Comparison of ENCODE assay signal across 13 mouse cellular contexts in genomic region chr4:62347605-62348328, GRCm38 (mm10). TPM values are rescaled to one million over a fixed set of nuclear protein-coding genes. Genes with fewer than 3 reads are reported as not detected.
DNase-seq lines count a peak whose midpoint lies in the region; ATAC-seq lines count a peak whose summit lies in the region.
"Had no signal": no experiment of that assay in that cellular context is flagged by ENCODE, and none has a peak within 500 bp of the region (broad histone marks: within the 10 kb centered on the region; RNA-seq: fewer than 3 reads in every experiment).

No protein-coding gene starts in this region.

- ATAC-seq in frontal cortex, adult (ENCODE audit: low TSS enrichment), result peak; percentile 71
- peak; percentile 65 for ATAC-seq in heart, embryonic 11.5 days (replicated peaks; ENCODE audit: insufficient number of reproducible peaks, low FRiP score, low TSS enrichment)
- ATAC-seq in kidney, embryonic 16.5 days (ENCODE audit: low FRiP score, low TSS enrichment), result peak; percentile 84
- ATAC-seq: activated CD4-positive, CD25-positive, alpha-beta regulatory T cell, adult 4 months; forebrain, postnatal 0 days had no signal

- H3K36me3 ChIP-seq in heart, embryonic 11.5 days (ENCODE audit: control insufficient read depth, insufficient read depth, low read length), result peaks cover 14% of the 10 kb centered on the region
- H3K36me3 ChIP-seq in kidney, embryonic 16.5 days (ENCODE audit: insufficient read depth, low read length), result peaks cover 29% of the 10 kb centered on the region
- H3K36me3 ChIP-seq in forebrain, embryonic 10.5 days (replicated peaks), result peaks cover 32% of the 10 kb centered on the region

- WGBS in heart, embryonic 11.5 days (ENCODE audit: insufficient replicate concordance), result 50% methylated on average over 9 of the region's 9 CpGs
- 45% methylated on average over 9 of the region's 9 CpGs for WGBS in kidney, embryonic 16.5 days
- WGBS in forebrain, embryonic 10.5 days, result 84% methylated on average over 9 of the region's 9 CpGs

- H3K4me2 ChIP-seq in heart, embryonic 11.5 days, result 0 out of 2 replicates have a peak overlapping the region, but pooled peaks have one; percentile 7
- H3K4me2 ChIP-seq in kidney, embryonic 16.5 days (replicated peaks; ENCODE audit: low read depth, low read length), result no peak overlapping the region; the same call in 1 of the 2 replicates
- H3K4me2 ChIP-seq: embryonic facial prominence, embryonic 12.5 days; hindbrain, embryonic 15.5 days had no signal

- no peak for DNase-seq in frontal cortex, postnatal 25 days (ENCODE audit: low spot score in 2 of 2)
- peak; percentile 47 for DNase-seq in lung, postnatal 25 days (ENCODE audit: low spot score)
- no peak for DNase-seq in forebrain, embryonic 10.5 days (ENCODE audit: extremely low spot score, low spot score)
- DNase-seq in left cerebral cortex, adult 9 months (ENCODE audit: low spot score in 2 of 2), result no peak
- DNase-seq in layer of hippocampus, postnatal 25 days (ENCODE audit: extremely low spot score in 1 of 2, low spot score in 1 of 2), result no peak
- DNase-seq: forebrain, postnatal 0 days had no signal

- H3K4me3 ChIP-seq in heart, embryonic 11.5 days (ENCODE audit: low read depth, low read length), result no peak overlapping the region
- no peak overlapping the region for H3K4me3 ChIP-seq in kidney, embryonic 16.5 days (ENCODE audit: low read length)
- no peak overlapping the region for H3K4me3 ChIP-seq in forebrain, embryonic 10.5 days
- H3K4me3 ChIP-seq: embryonic facial prominence, embryonic 12.5 days; hindbrain, embryonic 15.5 days; left cerebral cortex, adult 2 months had no signal

- no peaks in the 10 kb centered on the region for H3K27me3 ChIP-seq in heart, embryonic 11.5 days (ENCODE audit: control insufficient read depth, insufficient read depth, low read length)
- no peaks in the 10 kb centered on the region for H3K27me3 ChIP-seq in kidney, embryonic 16.5 days (ENCODE audit: insufficient read depth, low read length)
- H3K27me3 ChIP-seq in forebrain, embryonic 10.5 days (ENCODE audit: poor library complexity, severe bottlenecking), result no peaks in the 10 kb centered on the region
- H3K27me3 ChIP-seq: embryonic facial prominence, embryonic 12.5 days; hindbrain, embryonic 15.5 days had no signal

- no peaks in the 10 kb centered on the region for H3K9me3 ChIP-seq in heart, embryonic 11.5 days (replicated peaks; ENCODE audit: control insufficient read depth, low read length)
- no peaks in the 10 kb centered on the region for H3K9me3 ChIP-seq in kidney, embryonic 16.5 days (ENCODE audit: low read length)
- no peaks in the 10 kb centered on the region for H3K9me3 ChIP-seq in forebrain, embryonic 10.5 days
- H3K9me3 ChIP-seq: embryonic facial prominence, embryonic 12.5 days; hindbrain, embryonic 15.5 days had no signal

- H3K27ac ChIP-seq in heart, embryonic 11.5 days (ENCODE audit: low read depth, low read length), result peak overlapping the region; percentile 54
- peak overlapping the region; percentile 81 for H3K27ac ChIP-seq in kidney, embryonic 16.5 days (ENCODE audit: low read length)
- H3K27ac ChIP-seq in forebrain, embryonic 10.5 days, result no peak overlapping the region
- H3K27ac ChIP-seq: embryonic facial prominence, embryonic 12.5 days; left cerebral cortex, adult 2 months had no signal

- no peak overlapping the region for H3K9ac ChIP-seq in heart, embryonic 11.5 days (ENCODE audit: low read depth, low read length)
- no peak overlapping the region for H3K9ac ChIP-seq in kidney, embryonic 16.5 days (replicated peaks; ENCODE audit: low read length)
- H3K9ac ChIP-seq: embryonic facial prominence, embryonic 12.5 days; forebrain, postnatal 0 days; hindbrain, embryonic 15.5 days had no signal

- no peaks in the 10 kb centered on the region for H3K4me1 ChIP-seq in heart, embryonic 11.5 days (ENCODE audit: control insufficient read depth, insufficient read depth, low read length)
- peaks cover 3% of the 10 kb centered on the region; the same call in 1 of the 2 replicates for H3K4me1 ChIP-seq in kidney, embryonic 16.5 days (ENCODE audit: insufficient read depth, low read length)
- H3K4me1 ChIP-seq in forebrain, embryonic 10.5 days, result no peaks in the 10 kb centered on the region
- H3K4me1 ChIP-seq: embryonic facial prominence, embryonic 12.5 days; hindbrain, embryonic 15.5 days had no signal

RNA-seq across cellular contexts. Expression of gene Fkbp15, which starts 12.6 kb away (rescaled TPM):
- 15.9 and 17.6 TPM in 2 replicates for polyA plus RNA-seq in heart, embryonic 11.5 days (2014; fragmentation: Nextera tagmentation; extraction: Ambion mirVana)
- 26.2 and 29.2 TPM in 2 replicates for polyA plus RNA-seq in kidney, embryonic 16.5 days (2015; fragmentation: Nextera tagmentation; extraction: Ambion mirVana)
- polyA plus RNA-seq in forebrain, embryonic 10.5 days (2016; fragmentation: Nextera tagmentation; extraction: Ambion mirVana), result 18.1 and 18.5 TPM in 2 replicates
- 10 to 100 TPM; 38.1 to 44.2 TPM for total RNA-seq in layer of hippocampus, postnatal 25 days (2021)

RNA-seq across cellular contexts. Expression of gene Slc31a1, which starts 12.8 kb away (rescaled TPM):
- 39.0 and 48.7 TPM in 2 replicates for polyA plus RNA-seq in heart, embryonic 11.5 days (2014; fragmentation: Nextera tagmentation; extraction: Ambion mirVana)
- polyA plus RNA-seq in kidney, embryonic 16.5 days (2015; fragmentation: Nextera tagmentation; extraction: Ambion mirVana), result 60.3 and 61.2 TPM in 2 replicates
- 54.9 and 55.1 TPM in 2 replicates for polyA plus RNA-seq in forebrain, embryonic 10.5 days (2016; fragmentation: Nextera tagmentation; extraction: Ambion mirVana)
- 10 to 100 TPM; 16.2 to 16.8 TPM for total RNA-seq in layer of hippocampus, postnatal 25 days (2021)
